Mouse (Mus musculus): Measurements from ENCODE around the gene Trub1. TPM values are rescaled to one million over a fixed set of nuclear protein-coding genes. Genes with fewer than 3 reads are reported as not detected.
A peak's percentile ranks its signal among the peaks of the same experiment; 100 is the strongest.

Trub1 gene
- 16.4 and 18.3 TPM in 2 replicates for polyA plus RNA-seq (2015; fragmentation: Nextera tagmentation; extraction: Ambion mirVana)

GRCm38 (mm10) chr19:57452492-57453217 is at the start of gene Trub1:
Gene Trub1, plus strand, starts transcription at chr19:57452912.
- DNase-seq (ENCODE audit: low spot score): peak; percentile 86

- peak; percentile 59 for DNase-seq (ENCODE audit: low spot score)
These were observed 48.8 kb upstream of the Trub1 start for GRCm38 (mm10) chr19:57403700-57404501.

DNA sequence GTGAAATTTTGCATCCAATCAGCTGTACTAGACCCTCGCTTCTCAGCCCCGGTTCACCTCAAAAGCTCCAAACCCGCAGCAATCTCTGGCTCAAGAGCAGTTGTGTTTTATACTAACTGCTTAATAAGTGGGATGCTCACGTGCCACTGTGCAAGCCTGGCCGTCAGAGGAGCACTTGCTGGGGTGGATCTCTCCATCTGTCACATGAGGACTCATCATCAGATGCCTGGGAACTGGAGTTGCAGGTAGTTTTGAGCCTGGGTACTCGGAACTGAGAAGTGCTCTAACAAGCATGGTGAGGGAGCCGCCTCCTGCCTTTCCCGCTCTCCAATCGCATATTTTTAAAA is 48.2 kb upstream of the Trub1 start:
- no peak for DNase-seq (ENCODE audit: low spot score)

DNA sequence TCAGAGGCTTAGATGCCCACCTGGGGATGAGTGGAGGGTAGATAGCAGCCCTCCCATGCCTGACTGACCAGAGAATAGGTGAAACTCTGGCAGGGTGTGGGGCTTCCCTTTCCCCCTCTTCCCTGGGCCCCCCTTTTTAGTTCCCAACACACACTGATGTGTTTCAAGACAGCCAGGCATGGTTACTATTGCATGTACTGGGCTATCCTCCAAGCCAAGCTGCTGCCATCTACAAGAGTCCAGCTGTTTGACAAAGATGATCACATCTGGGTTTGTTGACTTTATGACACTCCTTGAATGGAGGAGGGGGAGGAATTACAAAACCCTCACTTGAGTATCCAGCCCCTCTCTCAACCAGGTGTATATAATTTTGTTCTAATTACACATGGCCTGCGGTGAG is 44.8 kb upstream of the Trub1 start:
- no peak for DNase-seq (ENCODE audit: low spot score)

DNA sequence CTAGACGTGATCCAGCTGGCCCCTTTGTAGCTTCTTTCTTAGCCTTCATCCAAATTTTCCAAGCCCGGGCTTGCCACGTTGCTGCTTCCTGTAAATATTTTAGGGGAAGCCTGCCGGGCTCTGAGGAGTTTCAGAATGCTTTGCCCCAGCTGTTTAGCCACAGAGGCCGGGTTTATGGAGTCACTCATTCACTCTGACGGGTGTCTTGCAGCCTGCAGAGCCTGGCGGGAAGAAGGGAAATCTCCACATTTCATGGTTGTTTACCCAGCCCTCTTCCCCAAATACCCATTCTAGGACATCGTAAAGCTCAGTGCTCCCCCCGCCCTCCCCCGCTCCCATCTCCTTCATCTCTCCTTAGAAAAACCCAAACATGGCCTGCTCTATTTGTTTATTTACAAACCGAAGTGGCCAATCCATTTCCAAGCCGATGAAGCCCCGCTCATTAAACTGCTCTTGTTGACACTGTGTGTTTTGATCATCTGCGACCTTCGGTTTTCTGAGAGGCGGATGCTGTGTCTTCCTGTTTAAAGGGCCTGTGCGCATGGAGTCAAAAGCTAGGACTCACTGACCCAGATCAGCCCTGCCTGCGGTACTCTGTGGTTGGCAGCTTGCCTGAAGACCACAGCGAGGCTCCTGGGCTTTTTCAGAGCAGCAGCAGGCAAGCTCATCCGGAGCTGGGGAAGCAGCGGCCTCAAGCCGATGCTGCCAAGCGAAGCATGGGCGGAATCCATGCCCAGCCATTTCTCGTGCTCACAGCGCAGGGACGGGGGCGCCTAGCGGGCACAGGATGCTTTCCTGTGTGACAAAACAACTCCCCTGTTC is 41.1 kb upstream of the Trub1 start:
- DNase-seq (ENCODE audit: low spot score): peak; percentile 83

DNA sequence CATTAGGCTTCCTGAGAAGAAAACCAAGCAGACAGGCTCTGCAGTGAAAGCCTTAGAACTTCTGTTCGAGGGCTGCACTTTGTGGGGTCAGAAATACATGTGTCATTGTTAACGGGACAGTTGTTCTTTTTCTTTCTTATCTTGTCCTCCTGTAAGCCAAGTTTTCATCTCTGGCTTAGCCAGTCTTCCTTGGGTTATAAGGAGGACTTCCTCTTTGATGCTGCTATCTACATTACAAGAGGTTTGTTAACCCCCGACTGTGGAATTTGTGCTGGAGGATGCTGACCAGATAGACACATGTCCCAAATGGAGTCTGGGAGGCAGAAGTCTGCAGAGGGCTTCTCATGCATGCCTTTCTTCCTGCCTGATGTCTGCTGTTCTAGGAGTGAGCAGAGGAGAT is 39.5 kb upstream of the Trub1 start:
- DNase-seq (ENCODE audit: low spot score): no peak

- no peak for DNase-seq (ENCODE audit: low spot score)
These were observed 38.8 kb upstream of the Trub1 start for GRCm38 (mm10) chr19:57413918-57414317.

DNA sequence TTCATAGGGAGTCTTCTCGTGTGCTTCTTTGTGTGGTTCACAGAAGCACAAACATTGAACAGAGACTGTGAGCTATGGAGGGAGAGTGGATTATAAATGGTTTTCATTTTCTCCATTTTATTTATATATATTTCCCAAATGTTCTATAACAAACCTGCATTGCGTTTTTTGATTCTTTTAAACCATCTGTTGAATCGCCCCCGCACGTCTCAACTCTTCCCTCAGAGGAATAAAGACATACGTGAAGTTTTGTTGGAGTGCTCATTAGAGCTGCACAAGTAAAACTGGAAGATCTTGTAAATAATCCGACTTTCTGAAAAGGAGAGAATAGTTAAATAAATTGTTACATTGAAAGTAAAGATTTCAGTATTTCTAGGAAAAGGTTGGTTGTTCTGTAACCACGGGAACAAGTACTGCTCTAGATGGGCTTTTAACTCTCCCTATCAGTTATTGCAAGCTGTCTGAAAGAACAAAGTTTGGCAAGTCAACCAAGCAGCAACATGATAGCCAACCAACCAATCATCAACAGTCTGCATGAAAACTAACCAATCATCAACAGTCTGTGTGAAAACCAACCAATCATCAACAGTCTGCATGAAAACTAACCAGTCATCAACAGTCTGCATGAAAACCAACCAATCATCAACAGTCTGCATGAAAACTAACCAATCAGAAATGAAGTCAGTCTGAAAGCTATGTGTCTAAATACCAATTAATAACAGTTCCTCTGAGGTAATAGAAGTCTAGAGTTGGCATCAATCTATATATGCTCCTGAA is 37.5 kb upstream of the Trub1 start:
- DNase-seq (ENCODE audit: low spot score): no peak

DNA sequence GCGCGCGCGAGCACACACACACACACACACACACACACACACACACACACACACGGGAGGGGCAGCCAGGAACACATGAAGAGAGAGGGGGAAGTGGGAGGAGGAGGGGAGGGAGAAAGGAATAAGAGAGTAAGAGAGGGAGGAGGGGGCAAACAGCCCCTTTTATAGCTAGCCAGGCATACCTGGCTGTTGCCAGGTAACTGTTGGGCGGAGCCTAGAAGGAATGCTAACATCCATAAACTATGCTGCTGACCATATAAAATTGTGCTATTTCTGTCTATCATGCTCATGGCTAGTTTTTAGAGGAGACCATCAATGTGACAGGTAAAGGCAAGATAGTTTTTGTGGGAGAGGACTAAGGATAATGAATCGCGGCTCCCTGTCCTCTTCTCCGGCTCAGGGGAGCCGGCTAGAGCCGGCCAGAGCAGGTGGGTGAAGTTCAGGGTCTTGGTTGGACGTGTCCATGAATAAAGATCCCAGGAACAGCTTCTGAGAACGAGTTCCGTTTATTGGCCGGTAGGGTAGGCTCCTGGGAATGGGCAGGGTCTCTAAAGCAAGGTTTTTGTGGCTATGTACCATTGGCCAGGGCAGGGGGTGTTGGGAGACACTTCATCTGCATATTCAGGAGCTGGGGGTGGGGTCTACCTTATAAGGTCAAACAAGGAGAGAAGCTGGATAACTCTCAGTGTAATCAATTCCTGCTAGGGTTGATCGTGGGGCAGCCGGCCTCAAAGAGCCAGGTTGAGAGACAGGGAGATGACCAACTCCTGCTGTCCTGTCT is 34.7 kb upstream of the Trub1 start:
- DNase-seq (ENCODE audit: low spot score): no peak

- DNase-seq (ENCODE audit: low spot score): no peak
These were observed 29.3 kb upstream of the Trub1 start for GRCm38 (mm10) chr19:57423402-57423801.

DNA sequence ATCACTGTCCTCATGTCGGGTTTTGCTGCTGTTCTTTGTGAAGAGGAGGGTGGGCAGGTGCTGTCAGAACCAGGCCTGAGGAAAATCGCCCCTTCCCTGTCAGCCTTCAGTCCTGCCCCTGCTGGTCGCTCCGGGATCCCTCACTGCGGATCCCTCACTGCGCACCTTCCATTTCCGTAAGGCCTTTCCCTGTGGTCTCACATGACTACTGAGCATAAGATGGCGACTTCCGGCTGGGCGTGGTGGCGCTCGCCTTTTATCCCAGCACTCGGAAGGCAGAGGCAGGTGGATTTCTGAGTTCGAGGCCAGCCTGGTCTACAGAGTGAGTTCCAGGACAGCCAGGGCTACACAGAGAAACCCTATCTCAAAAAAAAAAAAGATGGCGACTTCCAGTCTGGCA is 27.4 kb upstream of the Trub1 start:
- no peak for DNase-seq (ENCODE audit: low spot score)

DNA sequence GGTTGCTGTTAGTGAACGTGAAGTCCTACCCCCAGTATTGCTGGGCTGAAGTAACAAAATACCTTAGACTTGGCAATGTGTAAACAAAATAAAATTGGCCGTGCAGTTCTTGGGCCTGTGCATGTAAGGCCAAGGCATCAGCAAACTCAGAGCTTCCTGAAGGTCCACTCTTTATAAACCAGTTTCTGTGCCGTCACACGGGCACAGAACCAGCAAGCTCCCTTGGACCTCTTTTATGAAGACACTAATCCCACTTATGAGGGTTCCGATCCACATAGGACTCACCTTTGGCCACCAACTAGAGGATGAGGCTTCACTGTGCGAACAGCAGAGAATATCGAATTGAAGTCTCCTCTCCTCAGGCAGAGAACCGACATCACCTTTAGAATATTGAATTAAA is 25.9 kb upstream of the Trub1 start:
- DNase-seq (ENCODE audit: low spot score): no peak

DNA sequence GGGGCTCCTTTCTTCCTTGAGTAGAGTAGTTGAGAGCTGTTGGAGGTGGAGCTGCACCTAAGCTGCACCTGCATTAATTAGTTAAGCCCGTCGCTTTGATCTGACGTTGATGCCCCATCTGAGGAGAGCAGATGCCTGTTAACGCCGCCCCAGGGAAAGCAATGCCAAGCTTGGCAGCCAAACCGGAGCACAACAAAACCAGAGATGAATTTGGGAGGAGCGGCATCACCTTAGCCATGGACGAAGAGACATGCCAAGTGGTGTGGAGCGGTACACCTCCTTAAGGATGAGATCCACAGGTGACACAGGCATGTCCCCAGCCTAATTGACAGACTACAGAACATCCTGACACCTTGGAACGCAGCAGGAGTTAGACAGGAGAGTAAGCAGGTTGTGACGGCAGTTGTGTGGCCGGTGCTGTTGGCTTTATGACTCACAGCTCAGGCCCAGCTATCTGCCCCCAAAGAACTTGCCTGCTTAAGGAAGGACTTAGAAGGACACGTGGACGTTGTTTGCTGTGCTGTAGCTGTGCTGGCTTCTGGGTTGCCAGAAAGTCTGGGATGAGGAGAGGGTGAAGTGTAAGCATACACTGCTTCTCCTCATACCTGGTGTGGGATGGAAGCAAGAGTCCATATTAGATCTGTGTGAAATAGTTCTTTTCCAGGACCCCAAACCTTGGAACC is 24.8 kb upstream of the Trub1 start:
- no peak for DNase-seq (ENCODE audit: low spot score)

DNA sequence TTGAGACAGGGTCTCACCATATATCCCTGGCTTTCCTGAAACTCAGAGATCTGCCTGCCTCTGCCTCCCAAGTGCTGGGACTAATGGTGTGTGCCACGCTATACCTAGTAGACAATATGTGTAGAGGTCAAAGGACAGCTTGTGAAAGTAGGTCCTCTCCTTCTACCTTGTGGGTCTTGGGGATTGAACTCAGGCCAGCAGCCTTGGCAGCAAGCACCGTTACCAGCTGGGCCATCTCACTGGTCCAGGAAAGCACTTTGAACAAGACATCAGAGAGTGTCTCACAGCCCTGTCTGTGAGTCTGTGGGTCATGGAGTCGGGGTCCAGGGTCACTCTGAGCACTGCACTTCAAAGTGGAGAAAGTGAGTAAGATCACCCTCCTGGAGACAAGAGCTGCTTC is 24.1 kb upstream of the Trub1 start:
- no peak for DNase-seq (ENCODE audit: low spot score)

DNA sequence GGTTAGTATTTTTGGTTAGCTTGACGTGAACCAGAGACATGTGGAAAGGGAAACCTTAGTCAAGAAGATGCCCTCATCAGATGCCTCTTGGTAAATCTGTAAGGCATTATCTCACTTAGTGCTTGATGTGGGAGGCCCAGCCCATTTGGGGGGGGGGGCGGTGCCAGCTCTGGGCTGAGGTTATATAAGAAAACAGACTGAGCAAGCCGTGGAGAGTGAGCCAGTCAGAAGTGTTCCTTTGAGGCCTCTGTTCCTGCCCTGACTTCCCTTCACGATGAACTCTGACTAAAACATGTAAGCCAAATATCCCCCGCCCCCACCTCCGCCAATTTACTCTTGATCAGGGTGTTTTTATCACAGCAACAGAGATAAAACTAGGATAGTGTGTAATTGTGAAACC is 22.8 kb upstream of the Trub1 start:
- DNase-seq (ENCODE audit: low spot score): peak; percentile 89

DNA sequence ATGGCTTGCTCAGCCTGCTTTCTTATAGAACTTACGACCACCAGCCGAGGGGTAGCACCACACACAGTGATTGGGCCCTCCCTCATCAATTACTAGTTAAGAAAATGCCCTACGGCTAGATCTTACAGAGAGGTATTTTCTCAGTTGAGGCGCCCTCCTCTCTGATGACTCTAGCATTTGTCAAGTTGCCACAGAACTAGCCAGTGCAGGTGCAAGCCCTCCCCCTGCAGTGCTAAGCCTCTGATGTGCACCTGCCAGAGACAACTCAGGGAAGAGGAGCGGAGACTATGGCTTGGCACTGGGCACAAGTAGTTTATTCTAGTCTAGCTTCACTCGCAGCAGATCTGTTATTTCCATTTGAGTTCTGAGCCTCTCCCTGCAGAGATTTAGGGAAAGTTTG is 21.2 kb upstream of the Trub1 start:
- DNase-seq (ENCODE audit: low spot score): peak; percentile 91

- DNase-seq (ENCODE audit: low spot score): no peak
These were observed 18.7 kb upstream of the Trub1 start for GRCm38 (mm10) chr19:57434024-57434423.

DNA sequence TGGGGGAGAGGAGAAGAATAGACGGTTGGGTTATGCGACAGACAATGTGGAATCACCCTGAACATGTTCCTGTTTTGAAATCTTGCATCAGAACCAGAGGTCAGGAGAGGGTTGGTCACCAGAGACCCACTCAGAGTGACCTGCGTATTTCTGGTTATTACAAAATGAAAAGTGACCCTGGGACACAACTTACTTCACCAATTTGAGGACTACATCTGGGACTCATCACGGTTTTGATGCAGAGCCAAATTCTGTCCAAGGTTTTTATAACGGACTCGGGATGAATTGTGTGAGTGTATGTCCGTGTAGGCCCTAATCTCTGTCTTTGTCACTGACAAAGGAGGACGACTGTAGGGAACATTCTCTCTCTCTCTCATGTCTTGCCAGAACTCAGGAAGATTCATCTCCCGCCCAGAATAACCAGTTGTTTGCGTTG is 16.1 kb upstream of the Trub1 start:
- no peak for DNase-seq (ENCODE audit: low spot score)

- DNase-seq (ENCODE audit: low spot score): no peak
These were observed 15.7 kb upstream of the Trub1 start for GRCm38 (mm10) chr19:57437042-57437441.

- no peak for DNase-seq (ENCODE audit: low spot score)
These were observed 13.4 kb upstream of the Trub1 start for GRCm38 (mm10) chr19:57439296-57439695.
